Mouse (Mus musculus) embryonic facial prominence, embryonic 15.5 days (tissue): ENCODE measurements around the gene Acox2. TPM values are rescaled to one million over a fixed set of nuclear protein-coding genes. Genes with fewer than 3 reads are reported as not detected.

ENCODE experiments used
- ATAC-seq: fragments of 200-750 bp; cut with Nextera tagmentation; 2 replicates; pipeline ENCODE4 v1.8.0; 2017; ENCODE audit warnings: low read depth, moderate TSS enrichment; ENCODE audit not compliant: insufficient number of reproducible peaks, low FRiP score, low TSS enrichment
- H3K27ac ChIP-seq: fragments of 300-500 bp; sonication (generic); replicated peaks from 2 replicates; pipeline ENCODE4 v1.5.1; 2015; ENCODE audit warnings: mild to moderate bottlenecking, inconsistent platforms
- H3K27me3 ChIP-seq: fragments of 300-500 bp; sonication (generic); 2 replicates; pipeline ENCODE4 v1.6.1; 2015; ENCODE audit warnings: inconsistent platforms
- H3K36me3 ChIP-seq: fragments of 300-500 bp; sonication (generic); 2 replicates; pipeline ENCODE4 v1.6.1; 2015; ENCODE audit warnings: mild to moderate bottlenecking, inconsistent platforms
- H3K4me1 ChIP-seq: fragments of 300-500 bp; sonication (generic); 2 replicates; pipeline ENCODE4 v1.6.1; 2015; ENCODE audit warnings: inconsistent platforms
- H3K4me2 ChIP-seq: fragments of 300-500 bp; sonication (generic); replicated peaks from 2 replicates; pipeline ENCODE4 v1.6.1; 2015; ENCODE audit warnings: mild to moderate bottlenecking, inconsistent platforms
- H3K4me3 ChIP-seq: fragments of 300-500 bp; sonication (generic); replicated peaks from 2 replicates; pipeline ENCODE4 v1.5.1; 2015; ENCODE audit warnings: mild to moderate bottlenecking, inconsistent platforms
- H3K9ac ChIP-seq: fragments of 300-500 bp; sonication (generic); 2 replicates; pipeline ENCODE4 v1.6.1; 2015; ENCODE audit warnings: inconsistent platforms
- H3K9me3 ChIP-seq: fragments of 300-500 bp; sonication (generic); replicated peaks from 2 replicates; pipeline ENCODE4 v1.6.1; 2016; ENCODE audit warnings: inconsistent platforms
- WGBS: fragments of 180-500 bp; shearing (Covaris S2); methylation state at CpG from one replicate; pipeline ENCODE4 v1.1.7; 2015; 5-methylcytosine and 5-hydroxymethylcytosine counted together
- polyA plus RNA-seq: library from polyadenylated mRNA; unstranded; fragments of >200 nt; fragmentation: Nextera tagmentation; extraction: Ambion mirVana; gene quantifications from 2 replicates; pipeline ENCODE4 v1.2.1, GENCODE M21; 2015

Gene Acox2
- polyA plus RNA-seq, 1 experiment from 2014 or later: 3.7 TPM

DNA sequence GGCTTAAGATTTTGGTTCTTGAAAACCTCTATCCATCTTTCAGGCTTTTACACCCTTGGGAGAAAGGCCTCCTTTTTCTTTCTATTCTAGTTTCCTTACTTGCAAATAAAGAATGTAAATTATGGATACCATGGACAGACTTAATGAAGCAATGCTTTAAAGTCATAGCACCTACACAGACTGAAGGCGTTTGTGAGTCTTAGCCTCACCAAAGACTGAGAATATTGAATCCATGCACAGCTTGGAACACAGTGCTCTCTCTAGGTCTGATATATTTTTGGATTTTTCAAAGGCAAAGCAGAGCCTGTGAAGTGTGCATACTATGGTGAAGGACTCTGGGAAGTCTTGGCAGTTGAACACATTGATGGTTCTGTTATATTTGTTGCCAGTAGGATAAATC is 9.9 kb downstream of the Acox2 start:
- ATAC-seq: no peak
- H3K4me1 ChIP-seq: no peaks in the 10 kb centered on the region
- no peak overlapping the region for H3K4me2 ChIP-seq
- peaks cover under 1% of the 10 kb centered on the region; the same call in 1 of the 2 replicates for H3K27me3 ChIP-seq
- 82% methylated on average over 1 of the region's 1 CpGs for WGBS
- no peaks in the 10 kb centered on the region for H3K9me3 ChIP-seq
- H3K4me3 ChIP-seq: no peak overlapping the region
- H3K36me3 ChIP-seq: no peaks in the 10 kb centered on the region
- H3K27ac ChIP-seq: no peak overlapping the region
- no peak overlapping the region for H3K9ac ChIP-seq

- no peaks in the 10 kb centered on the region for H3K27me3 ChIP-seq
- WGBS: 89% methylated on average over 8 of the region's 8 CpGs
- H3K9me3 ChIP-seq: no peaks in the 10 kb centered on the region
- H3K9ac ChIP-seq: no peak overlapping the region
- H3K4me1 ChIP-seq: no peaks in the 10 kb centered on the region
- no peak overlapping the region for H3K4me2 ChIP-seq
- no peak overlapping the region for H3K4me3 ChIP-seq
- no peak overlapping the region for H3K27ac ChIP-seq
- ATAC-seq: no peak
- no peaks in the 10 kb centered on the region for H3K36me3 ChIP-seq
These were observed 12.3 kb downstream of the Acox2 start for GRCm38 (mm10) chr14:8246878-8247277.

DNA sequence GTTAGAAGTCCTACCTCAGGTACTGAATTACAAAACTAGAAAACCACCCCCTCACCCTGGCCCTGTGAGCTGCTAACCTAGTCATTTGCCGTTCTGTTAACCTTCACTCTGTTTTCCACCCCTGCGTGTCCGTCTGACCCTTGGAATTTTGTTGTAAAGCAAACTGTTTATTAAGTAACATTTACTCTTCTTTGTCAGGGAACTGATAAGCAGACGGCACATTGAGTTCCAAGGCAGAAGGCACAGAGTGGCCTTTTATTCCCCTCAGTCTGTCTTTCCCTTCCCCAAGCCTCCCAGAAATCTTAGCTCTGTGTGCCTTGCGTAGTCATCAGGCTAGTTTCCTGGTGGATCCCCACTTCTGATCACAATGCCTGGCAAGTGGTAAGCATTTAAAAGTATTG is 14.9 kb downstream of the Acox2 start:
- Histone ChIP-seq H3K4me3 (no peak overlapping the region), H3K27me3 (no peaks in the 10 kb centered on the region), H3K36me3 (no peaks in the 10 kb centered on the region), H3K27ac (no peak overlapping the region), H3K9ac (no peak overlapping the region), H3K4me1 (no peaks in the 10 kb centered on the region), H3K4me2 (no peak overlapping the region), H3K9me3 (no peaks in the 10 kb centered on the region)
- no peak for ATAC-seq
- WGBS: 76% methylated on average over 5 of the region's 5 CpGs

GRCm38 (mm10) chr14:8243136-8243888 is 15.8 kb downstream of the Acox2 start:
- ATAC-seq: no peak
- Histone ChIP-seq H3K4me3 (no peak overlapping the region), H3K4me1 (no peaks in the 10 kb centered on the region), H3K27ac (no peak overlapping the region), H3K9me3 (no peaks in the 10 kb centered on the region), H3K36me3 (no peaks in the 10 kb centered on the region), H3K9ac (no peak overlapping the region), H3K4me2 (no peak overlapping the region), H3K27me3 (no peaks in the 10 kb centered on the region)
- WGBS: 59% methylated on average over 8 of the region's 8 CpGs

DNA sequence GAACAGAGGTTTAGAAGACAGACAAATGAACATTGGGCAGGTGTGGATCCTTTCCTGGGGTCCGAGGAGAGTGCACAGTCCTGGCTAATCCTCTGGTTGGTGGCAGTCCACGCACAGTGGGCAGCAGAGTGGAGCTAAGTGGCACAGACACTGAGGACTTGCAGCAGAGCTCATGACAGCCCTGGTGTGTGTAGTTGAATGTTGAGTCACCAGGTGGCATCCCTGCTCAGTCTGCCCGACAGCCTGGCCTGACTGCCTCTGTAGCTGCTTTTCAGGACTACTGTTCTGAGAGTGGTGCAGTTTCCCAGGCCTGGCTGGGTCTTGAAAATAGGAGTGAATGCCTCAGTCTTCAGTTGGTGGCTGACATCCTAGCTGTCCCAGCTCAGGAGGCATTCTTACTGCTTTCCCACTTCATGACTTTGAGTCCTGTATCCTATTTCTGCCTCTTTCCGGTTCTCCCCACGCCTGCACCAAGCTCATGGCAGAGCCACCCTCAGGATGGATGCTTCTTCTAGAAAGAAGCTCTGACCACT is 16.7 kb downstream of the Acox2 start:
- Histone ChIP-seq H3K4me3 (no peak overlapping the region), H3K27ac (no peak overlapping the region), H3K9me3 (no peaks in the 10 kb centered on the region), H3K4me2 (no peak overlapping the region), H3K36me3 (no peaks in the 10 kb centered on the region), H3K4me1 (no peaks in the 10 kb centered on the region), H3K27me3 (no peaks in the 10 kb centered on the region), H3K9ac (no peak overlapping the region)
- no peak for ATAC-seq
- 56% methylated on average over 5 of the region's 5 CpGs for WGBS

DNA sequence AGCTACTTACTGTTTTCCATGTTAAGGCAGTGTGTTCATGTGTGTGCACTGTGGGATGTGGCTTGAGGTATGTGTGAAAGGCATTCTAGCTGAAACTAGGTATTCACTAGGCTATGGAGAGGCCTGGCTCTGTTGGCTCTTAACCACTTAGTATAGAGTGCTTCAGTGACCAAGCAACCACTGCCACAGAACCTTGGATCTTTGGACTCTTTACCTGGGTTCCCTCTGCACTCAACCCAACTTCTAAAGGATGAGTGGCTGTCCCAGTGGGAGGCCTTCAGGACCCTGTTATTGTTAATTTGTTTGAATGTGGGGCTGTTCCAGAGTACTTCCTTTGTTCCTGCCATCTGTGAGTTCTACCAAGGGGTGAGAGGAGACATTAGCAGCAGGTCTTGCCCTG is 17.3 kb downstream of the Acox2 start:
- Histone ChIP-seq H3K9me3 (no peaks in the 10 kb centered on the region), H3K9ac (no peak overlapping the region), H3K4me1 (no peaks in the 10 kb centered on the region), H3K27ac (no peak overlapping the region), H3K27me3 (no peaks in the 10 kb centered on the region), H3K36me3 (no peaks in the 10 kb centered on the region), H3K4me3 (no peak overlapping the region), H3K4me2 (no peak overlapping the region)
- no peak for ATAC-seq

DNA sequence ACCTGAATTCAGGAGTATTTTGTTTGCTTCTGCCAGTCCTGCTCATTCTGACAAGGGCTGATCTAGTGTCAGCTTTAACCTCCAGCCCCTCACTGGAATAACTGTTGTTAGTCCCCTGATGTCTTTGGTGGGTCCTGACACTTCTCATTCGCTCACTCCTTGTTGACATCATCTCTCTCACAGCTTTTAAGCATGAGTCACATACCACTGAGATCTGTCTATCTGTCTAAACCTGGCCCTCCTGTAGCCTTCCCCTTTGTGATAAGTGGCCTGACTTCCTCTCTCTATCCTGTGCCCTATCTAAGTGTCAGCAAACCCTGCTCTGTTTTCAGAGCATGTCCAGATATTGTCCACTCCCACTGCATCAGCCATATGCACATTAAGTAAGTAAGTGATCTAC is 25.9 kb downstream of the Acox2 start:
- Histone ChIP-seq H3K4me1 (no peaks in the 10 kb centered on the region), H3K9me3 (no peaks in the 10 kb centered on the region), H3K36me3 (no peaks in the 10 kb centered on the region), H3K4me3 (no peak overlapping the region), H3K27me3 (no peaks in the 10 kb centered on the region), H3K9ac (no peak overlapping the region), H3K27ac (no peak overlapping the region), H3K4me2 (no peak overlapping the region)
- no peak for ATAC-seq
- WGBS: 60% methylated on average over 1 of the region's 1 CpGs

- H3K9me3 ChIP-seq: no peaks in the 10 kb centered on the region
- no peak for ATAC-seq
- H3K27ac ChIP-seq: no peak overlapping the region
- H3K4me2 ChIP-seq: no peak overlapping the region
- H3K9ac ChIP-seq: no peak overlapping the region
- no peak overlapping the region for H3K4me3 ChIP-seq
- no peaks in the 10 kb centered on the region for H3K4me1 ChIP-seq
- H3K27me3 ChIP-seq: no peaks in the 10 kb centered on the region
- 82% methylated on average over 6 of the region's 6 CpGs for WGBS
- no peaks in the 10 kb centered on the region for H3K36me3 ChIP-seq
These were observed 26.8 kb downstream of the Acox2 start for GRCm38 (mm10) chr14:8232155-8232910.

GRCm38 (mm10) chr14:8229367-8230019 is 29.7 kb downstream of the Acox2 start:
- no peak for ATAC-seq
- Histone ChIP-seq H3K4me3 (no peak overlapping the region), H3K9ac (no peak overlapping the region), H3K36me3 (no peaks in the 10 kb centered on the region), H3K27me3 (no peaks in the 10 kb centered on the region), H3K4me2 (no peak overlapping the region), H3K27ac (no peak overlapping the region), H3K9me3 (no peaks in the 10 kb centered on the region), H3K4me1 (no peaks in the 10 kb centered on the region)
- WGBS: 79% methylated on average over 9 of the region's 9 CpGs

- WGBS: 63% methylated on average over 2 of the region's 2 CpGs
- H3K36me3 ChIP-seq: peaks cover 10% of the 10 kb centered on the region; the same call in 1 of the 2 replicates
- H3K4me2 ChIP-seq: no peak overlapping the region
- no peaks in the 10 kb centered on the region for H3K9me3 ChIP-seq
- ATAC-seq: no peak
- H3K4me3 ChIP-seq: no peak overlapping the region
- H3K27ac ChIP-seq: no peak overlapping the region
- no peak overlapping the region for H3K9ac ChIP-seq
- no peaks in the 10 kb centered on the region for H3K4me1 ChIP-seq
- no peaks in the 10 kb centered on the region for H3K27me3 ChIP-seq
These were observed 34.3 kb downstream of the Acox2 start for GRCm38 (mm10) chr14:8224805-8225204.

DNA sequence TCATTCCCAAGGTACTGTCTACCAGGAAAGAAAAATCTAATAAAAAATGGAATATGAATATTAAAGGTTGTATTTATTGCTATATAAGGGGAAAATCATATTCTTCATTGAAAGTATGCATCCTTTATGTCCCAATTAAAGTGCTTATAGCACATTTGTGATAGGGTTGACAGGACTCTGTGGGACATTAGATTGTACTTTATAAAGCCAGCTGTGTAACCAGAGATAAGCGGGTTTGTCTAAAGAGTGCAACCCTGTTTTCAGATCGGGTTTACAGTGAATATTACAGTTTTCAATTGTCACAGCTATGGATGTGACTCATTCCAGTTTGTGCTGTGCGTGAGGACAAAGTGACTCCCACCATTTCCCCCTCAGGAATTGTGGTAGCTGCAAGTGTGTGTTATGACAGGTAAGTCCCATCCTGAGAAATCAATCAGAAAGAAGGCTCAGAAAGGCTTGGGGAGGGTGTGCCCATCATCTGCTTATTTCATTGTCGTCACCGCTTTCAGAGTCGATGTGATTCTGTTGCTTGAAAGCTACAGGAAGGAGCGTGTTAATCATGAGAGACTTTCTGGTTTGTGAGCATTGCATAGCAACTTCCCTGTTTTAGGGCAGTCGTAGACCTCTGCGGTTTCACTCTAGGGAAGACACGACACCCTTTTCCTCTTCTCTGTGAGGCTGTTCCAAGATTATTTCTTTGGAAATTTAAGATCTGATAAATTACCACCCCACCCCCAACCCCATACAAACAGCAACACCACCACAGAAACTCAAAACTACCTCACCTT is 35.5 kb downstream of the Acox2 start:
- H3K9ac ChIP-seq: no peak overlapping the region
- 85% methylated on average over 10 of the region's 10 CpGs for WGBS
- H3K27ac ChIP-seq: no peak overlapping the region
- no peaks in the 10 kb centered on the region for H3K27me3 ChIP-seq
- H3K36me3 ChIP-seq: peaks cover 10% of the 10 kb centered on the region; the same call in 1 of the 2 replicates
- H3K4me3 ChIP-seq: no peak overlapping the region
- no peaks in the 10 kb centered on the region for H3K4me1 ChIP-seq
- no peaks in the 10 kb centered on the region for H3K9me3 ChIP-seq
- H3K4me2 ChIP-seq: no peak overlapping the region
- ATAC-seq: no peak
